Mouse (Mus musculus): ENCODE data around the gene Il12a. TPM values are rescaled to one million over a fixed set of nuclear protein-coding genes. Genes with fewer than 3 reads are reported as not detected.

Il12a gene
- total RNA-seq (2023): 1 to 10 TPM; 2.8 to 3.4 TPM

GRCm38 (mm10) chr3:68690344-68690743 lies at the start of gene Il12a:
TSS of gene Il12a (plus strand) at chr3:68690644.

Other genes starting within 250 kb of the Il12a start
- gene 1110032F04Rik, start 178.9 kb downstream of the Il12a start, total RNA-seq (2023): not detected

All from neutrophil, adult 59 days (primary cell).